Mouse (Mus musculus): ENCODE data around the gene Bbs1. TPM values are rescaled to one million over a fixed set of nuclear protein-coding genes. Genes with fewer than 3 reads are reported as not detected.

The Bbs1 gene
- polyA plus RNA-seq, 1 experiment = 9.0 TPM

DNA sequence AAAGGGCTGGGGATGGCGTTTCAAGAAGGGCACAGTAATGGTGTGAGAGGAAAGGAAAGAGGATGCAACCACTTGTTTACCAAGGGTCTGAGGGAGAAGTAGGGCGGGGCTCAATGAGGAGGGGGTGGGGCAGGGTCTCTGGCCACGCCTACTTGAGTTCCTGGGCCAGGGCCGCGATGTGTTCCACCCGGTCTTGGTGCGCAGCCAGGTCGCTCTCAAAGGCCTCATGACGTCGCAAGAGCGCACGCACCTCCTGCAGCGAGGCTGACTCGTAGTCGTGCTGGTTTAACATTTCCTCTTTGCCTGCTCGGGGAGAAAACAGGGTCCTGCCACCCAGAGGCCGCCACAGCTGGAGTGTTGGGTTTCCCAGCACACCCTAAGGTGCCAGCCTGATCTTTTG, 41.3 kb downstream of the Bbs1 start:
- TF ChIP-seq CTCF (IDR thresholded peaks at IDR 0.05; ENCODE audit: insufficient read depth, low read length) = no peak
- no peak for TF ChIP-seq POLR2A (IDR thresholded peaks at IDR 0.05; ENCODE audit: borderline replicate concordance, extremely low read depth, low read depth, low read length)
- Histone ChIP-seq H3K4me1 (ENCODE audit: control insufficient read depth, insufficient read depth, low read length) (peaks cover 2% of the 10 kb centered on the region; the same call in 1 of the 2 replicates), H3K4me3 (replicated peaks; ENCODE audit: extremely low read depth, low read depth, low read length) (no peak overlapping the region)
- 2% methylated on average over 17 of the region's 17 CpGs for WGBS
- DNase-seq = no peak

DNA sequence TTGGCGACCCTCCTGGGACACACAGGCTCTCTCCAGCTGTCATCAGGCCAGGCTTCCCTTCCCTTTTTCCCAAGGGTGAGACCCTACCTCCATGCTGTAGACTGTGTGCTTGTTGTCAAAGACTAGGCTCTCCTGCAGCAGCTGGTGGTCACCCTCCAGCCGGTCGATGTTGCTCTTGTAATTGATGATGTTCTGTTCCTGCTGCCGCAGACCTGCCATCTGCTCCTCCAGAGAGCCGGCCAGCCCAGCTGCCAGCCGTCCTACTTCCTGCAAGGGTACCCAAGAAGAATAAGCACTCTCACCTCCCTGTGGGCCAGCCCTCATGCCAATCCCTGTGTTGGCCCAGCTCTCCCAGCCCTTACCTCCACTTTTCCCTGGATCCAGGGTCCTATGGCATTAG, 43.4 kb downstream of the Bbs1 start:
- Histone ChIP-seq H3K4me1 (ENCODE audit: control insufficient read depth, insufficient read depth, low read length) (peaks cover 2% of the 10 kb centered on the region; the same call in 1 of the 2 replicates), H3K4me3 (replicated peaks; ENCODE audit: extremely low read depth, low read depth, low read length) (no peak overlapping the region)
- DNase-seq = no peak
- no peak for TF ChIP-seq CTCF (IDR thresholded peaks at IDR 0.05; ENCODE audit: insufficient read depth, low read length)
- WGBS = 66% methylated on average over 6 of the region's 6 CpGs

DNA sequence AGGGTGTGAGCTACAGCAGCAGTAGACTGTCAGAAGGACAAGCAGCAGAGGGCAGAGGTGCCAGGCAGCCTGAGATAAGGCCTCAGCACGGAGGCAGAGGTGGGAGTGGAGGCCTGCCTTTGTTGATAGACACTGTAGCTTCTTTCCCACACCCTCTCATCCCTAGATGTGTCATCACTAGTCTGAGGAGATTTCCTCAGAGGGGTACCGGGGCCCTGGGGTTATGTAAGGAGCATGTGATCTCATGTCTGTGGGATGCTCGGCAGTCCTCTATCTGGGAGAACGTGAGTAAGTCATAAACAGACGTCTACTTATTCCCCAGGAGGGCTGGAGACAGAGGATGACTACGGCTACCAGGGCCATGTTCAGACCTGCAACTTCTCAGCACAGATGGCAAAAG, 47.3 kb downstream of the Bbs1 start:
- DNase-seq = no peak
- Histone ChIP-seq H3K4me3 (replicated peaks; ENCODE audit: extremely low read depth, low read depth, low read length) (no peak overlapping the region), H3K4me1 (ENCODE audit: control insufficient read depth, insufficient read depth, low read length) (no peaks in the 10 kb centered on the region)
- 57% methylated on average over 6 of the region's 6 CpGs for WGBS
- TF ChIP-seq POLR2A (IDR thresholded peaks at IDR 0.05; ENCODE audit: borderline replicate concordance, extremely low read depth, low read depth, low read length) = no peak
- no peak for TF ChIP-seq CTCF (IDR thresholded peaks at IDR 0.05; ENCODE audit: insufficient read depth, low read length)

DNA sequence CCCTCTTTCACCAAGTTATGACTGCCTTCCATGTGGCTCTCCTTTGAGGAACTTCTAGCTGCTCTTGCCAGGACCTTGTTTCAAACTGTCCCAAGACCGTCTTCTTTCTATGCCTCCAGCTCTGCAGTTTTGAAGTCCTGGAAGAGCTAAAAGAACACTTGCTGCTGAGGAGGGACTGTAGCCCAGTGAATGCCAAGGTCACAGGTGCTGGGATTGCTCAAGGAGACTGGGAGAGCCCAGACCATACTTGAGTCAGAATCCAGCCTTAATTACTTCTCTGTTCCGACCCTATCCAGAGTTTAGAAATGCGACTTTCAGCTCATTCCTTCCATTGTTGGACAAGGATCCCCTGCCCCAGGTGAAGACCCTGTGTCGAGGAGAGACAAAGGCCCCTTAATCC, 50.5 kb downstream of the Bbs1 start:
- DNase-seq = no peak
- H3K4me1 ChIP-seq (ENCODE audit: control insufficient read depth, insufficient read depth, low read length) = no peaks in the 10 kb centered on the region
- no peak for TF ChIP-seq POLR2A (IDR thresholded peaks at IDR 0.05; ENCODE audit: borderline replicate concordance, extremely low read depth, low read depth, low read length)
- TF ChIP-seq CTCF (IDR thresholded peaks at IDR 0.05; ENCODE audit: insufficient read depth, low read length) = no peak
- 80% methylated on average over 4 of the region's 4 CpGs for WGBS
- no peak overlapping the region for H3K4me3 ChIP-seq (replicated peaks; ENCODE audit: extremely low read depth, low read depth, low read length)

DNA sequence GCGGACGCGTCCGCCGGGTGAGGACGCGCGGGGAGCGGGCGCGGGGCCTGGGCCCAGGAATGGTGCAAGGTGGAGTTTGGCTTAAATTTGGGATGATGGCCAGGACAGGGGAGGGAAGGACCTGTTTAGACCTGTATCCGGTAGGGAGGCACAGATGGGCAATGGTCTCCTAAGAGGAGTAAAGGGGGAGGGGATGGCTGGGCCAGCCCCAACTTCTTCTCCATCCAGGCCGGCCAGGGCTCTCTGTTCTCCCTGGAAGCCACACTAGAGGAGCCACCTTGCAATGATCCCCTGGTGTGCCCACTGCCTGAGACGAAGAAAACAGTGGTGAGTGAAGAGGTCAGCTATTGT, 51.0 kb downstream of the Bbs1 start:
- 5% methylated on average over 14 of the region's 14 CpGs for WGBS
- TF ChIP-seq CTCF (IDR thresholded peaks at IDR 0.05; ENCODE audit: insufficient read depth, low read length) (no peak), POLR2A (IDR thresholded peaks at IDR 0.05; ENCODE audit: borderline replicate concordance, extremely low read depth, low read depth, low read length) (no peak)
- Histone ChIP-seq H3K4me1 (ENCODE audit: control insufficient read depth, insufficient read depth, low read length) (no peaks in the 10 kb centered on the region), H3K4me3 (replicated peaks; ENCODE audit: extremely low read depth, low read depth, low read length) (peak overlapping the region; percentile 79)
- no peak for DNase-seq

DNA sequence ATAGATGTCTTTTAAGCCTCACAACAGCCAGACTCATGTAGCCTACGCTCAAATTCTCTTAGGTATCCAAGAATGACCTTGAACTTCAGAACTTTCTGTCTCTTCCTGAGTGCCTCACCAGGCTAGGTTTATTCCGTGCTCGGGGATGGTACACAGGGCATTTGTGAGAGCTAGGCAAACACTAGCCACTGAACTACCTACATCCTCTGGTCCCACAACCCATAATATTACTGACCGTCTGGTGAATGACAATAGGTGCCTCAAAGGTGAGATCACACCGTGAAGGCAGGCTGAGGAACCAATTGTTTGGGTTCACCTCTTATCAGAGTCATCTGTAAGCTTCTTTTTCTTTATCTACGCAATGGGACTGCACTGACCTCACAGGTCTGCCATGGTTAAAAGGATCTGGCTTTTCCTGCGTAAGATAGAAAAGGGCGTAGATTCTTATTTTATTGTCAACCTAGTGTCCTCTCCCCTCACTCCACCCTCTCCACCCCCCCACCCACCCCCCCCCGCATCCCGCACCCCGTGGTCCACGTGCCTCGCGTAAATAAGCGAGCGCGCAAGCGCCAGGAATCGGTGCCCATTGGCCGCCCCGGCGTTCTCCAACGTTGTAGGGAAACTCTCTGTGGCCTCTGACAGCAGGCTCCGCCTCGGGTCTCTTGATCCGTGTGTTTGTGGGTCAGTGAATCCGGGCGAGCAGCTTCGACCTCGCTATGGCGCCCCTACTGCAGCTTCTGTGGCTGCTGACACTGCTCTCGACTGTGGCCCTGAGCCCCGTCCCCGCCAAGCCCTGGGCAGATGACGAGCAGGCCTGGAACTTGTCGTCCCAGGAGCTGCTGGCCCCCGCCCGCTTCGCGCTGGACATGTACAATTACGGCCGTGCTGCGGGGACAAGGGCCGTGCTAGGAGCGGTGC, 51.6 kb downstream of the Bbs1 start, which contains the start of gene Ctsf:
Gene Ctsf (plus strand): TSS at position 579 of the 918 bp plus-strand sequence.
- Histone ChIP-seq H3K4me1 (ENCODE audit: control insufficient read depth, insufficient read depth, low read length) (no peaks in the 10 kb centered on the region), H3K4me3 (replicated peaks; ENCODE audit: extremely low read depth, low read depth, low read length) (peak within 1 kb of the TSS; percentile 79)
- DNase-seq = peak; percentile 72
- TF ChIP-seq CTCF (IDR thresholded peaks at IDR 0.05; ENCODE audit: insufficient read depth, low read length) (no peak), POLR2A (IDR thresholded peaks at IDR 0.05; ENCODE audit: borderline replicate concordance, extremely low read depth, low read depth, low read length) (peak; percentile 68; the same call in 1 of the 2 replicates)
- WGBS = 3% methylated on average over 45 of the region's 45 CpGs

DNA sequence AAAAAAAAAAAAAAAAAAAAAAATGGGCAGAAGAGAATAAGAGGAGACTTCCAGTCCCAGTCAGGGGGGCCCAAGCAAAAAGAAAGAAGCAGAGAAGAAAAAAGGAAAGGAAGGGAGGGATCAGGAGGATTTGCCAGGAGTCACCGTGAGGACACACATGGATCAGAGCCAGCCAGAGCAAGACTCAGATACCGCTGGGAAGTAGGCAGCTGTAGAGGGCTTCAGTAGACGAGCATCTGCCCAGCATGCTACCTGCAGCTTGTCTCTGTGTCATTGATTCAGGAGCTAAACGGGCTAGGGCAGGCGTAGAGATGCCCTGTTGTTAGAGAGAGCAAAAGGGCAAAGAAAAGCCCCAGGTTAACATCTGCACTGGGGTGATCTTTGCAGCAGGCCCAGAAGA, 56.1 kb downstream of the Bbs1 start:
- TF ChIP-seq POLR2A (IDR thresholded peaks at IDR 0.05; ENCODE audit: borderline replicate concordance, extremely low read depth, low read depth, low read length) (no peak), CTCF (IDR thresholded peaks at IDR 0.05; ENCODE audit: insufficient read depth, low read length) (no peak)

DNA sequence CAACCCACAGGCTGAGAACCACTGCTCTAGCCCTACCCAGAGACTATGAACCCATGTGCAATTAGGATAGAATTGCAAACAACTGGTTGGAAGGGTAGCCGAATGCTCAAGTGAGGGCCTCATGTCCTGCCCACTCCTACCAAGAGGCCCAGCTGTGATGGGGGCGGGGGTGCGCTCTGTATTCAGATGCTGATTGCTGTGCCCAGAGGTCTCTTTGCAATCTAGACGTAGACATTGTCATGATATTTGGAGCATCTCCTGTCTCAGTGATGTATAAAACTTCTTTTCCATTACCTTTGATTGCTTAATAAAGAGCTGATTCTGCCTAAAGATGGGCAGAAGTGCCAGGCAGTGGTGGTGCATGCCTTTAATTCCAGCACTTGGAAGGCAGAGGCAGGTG, 56.6 kb downstream of the Bbs1 start:
- no peak for TF ChIP-seq CTCF (IDR thresholded peaks at IDR 0.05; ENCODE audit: insufficient read depth, low read length)
- TF ChIP-seq POLR2A (IDR thresholded peaks at IDR 0.05; ENCODE audit: borderline replicate concordance, extremely low read depth, low read depth, low read length) = no peak
- Histone ChIP-seq H3K4me3 (replicated peaks; ENCODE audit: extremely low read depth, low read depth, low read length) (no peak overlapping the region), H3K4me1 (ENCODE audit: control insufficient read depth, insufficient read depth, low read length) (no peaks in the 10 kb centered on the region)
- DNase-seq = no peak
- WGBS = 58% methylated on average over 4 of the region's 4 CpGs

More for the DNA sequence above, 56.1 kb downstream of the Bbs1 start:
- no peak overlapping the region for H3K4me3 ChIP-seq (replicated peaks; ENCODE audit: extremely low read depth, low read depth, low read length)
- no peak for DNase-seq
- H3K4me1 ChIP-seq (ENCODE audit: control insufficient read depth, insufficient read depth, low read length) = no peaks in the 10 kb centered on the region
- 42% methylated on average over 5 of the region's 5 CpGs for WGBS

DNA sequence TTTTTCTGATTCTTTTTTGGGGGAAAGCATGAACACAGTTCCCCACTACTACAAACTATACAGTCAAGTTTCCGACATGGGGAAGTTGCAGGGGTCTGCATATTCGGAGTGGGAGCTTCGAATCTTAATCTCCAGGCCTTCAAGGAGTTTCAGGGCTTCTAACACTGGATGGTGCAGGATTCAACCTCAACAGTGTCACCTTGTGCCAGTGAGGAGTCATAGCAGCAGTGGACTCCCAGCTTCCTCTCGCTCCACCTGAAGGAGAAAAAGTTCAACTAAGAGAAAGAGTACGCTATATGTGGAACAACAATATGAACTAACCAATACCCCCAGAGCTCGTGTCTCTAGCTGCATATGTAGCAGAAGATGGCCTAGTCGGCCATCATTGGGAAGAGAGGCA, 58.9 kb downstream of the Bbs1 start:
- WGBS = 20% methylated on average over 7 of the region's 7 CpGs
- TF ChIP-seq CTCF (IDR thresholded peaks at IDR 0.05; ENCODE audit: insufficient read depth, low read length) (peak; percentile 77), POLR2A (IDR thresholded peaks at IDR 0.05; ENCODE audit: borderline replicate concordance, extremely low read depth, low read depth, low read length) (no peak)
- no peak overlapping the region for H3K4me3 ChIP-seq (replicated peaks; ENCODE audit: extremely low read depth, low read depth, low read length)
- no peaks in the 10 kb centered on the region for H3K4me1 ChIP-seq (ENCODE audit: control insufficient read depth, insufficient read depth, low read length)
- no peak for DNase-seq

DNA sequence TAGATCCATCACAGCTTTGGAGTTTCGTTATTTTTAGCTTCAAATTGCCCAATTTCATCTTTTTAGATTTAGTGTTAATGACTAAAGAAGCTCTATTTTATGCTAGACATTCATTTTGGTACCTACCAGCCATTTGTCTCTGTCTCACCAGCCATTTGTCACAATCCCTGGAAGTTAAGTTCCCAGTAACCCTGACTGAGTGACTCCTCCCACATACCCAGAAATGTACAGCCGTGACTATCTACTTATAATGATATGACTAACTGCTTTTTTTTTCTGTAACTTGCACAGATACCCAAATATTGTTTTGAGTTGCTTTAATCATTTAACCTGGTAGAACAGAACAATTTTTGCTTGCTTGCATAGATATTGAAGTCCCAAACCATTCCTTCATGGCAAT, 60.6 kb downstream of the Bbs1 start:
- no peak for DNase-seq
- 46% methylated on average over 2 of the region's 2 CpGs for WGBS

More for the DNA sequence above, 60.6 kb downstream of the Bbs1 start:
- H3K4me1 ChIP-seq (ENCODE audit: control insufficient read depth, insufficient read depth, low read length) = no peaks in the 10 kb centered on the region
- H3K4me3 ChIP-seq (replicated peaks; ENCODE audit: extremely low read depth, low read depth, low read length) = no peak overlapping the region
- TF ChIP-seq POLR2A (IDR thresholded peaks at IDR 0.05; ENCODE audit: borderline replicate concordance, extremely low read depth, low read depth, low read length) = no peak
- no peak for TF ChIP-seq CTCF (IDR thresholded peaks at IDR 0.05; ENCODE audit: insufficient read depth, low read length)
